Mouse (Mus musculus): ENCODE measurements around the gene Ly6g6d. TPM values are rescaled to one million over a fixed set of nuclear protein-coding genes. Genes with fewer than 3 reads are reported as not detected.

Ly6g6d gene
- total RNA-seq, 2 experiments from 2014 or later, result 1.1 to 1.2 TPM

- DNase-seq, result no peak
- intact Hi-C loops (cut with DNase I), result no loop called here
These were observed 3.8 kb downstream of the Ly6g6d start for GRCm38 (mm10) chr17:35074097-35074496.

GRCm38 (mm10) chr17:35071454-35071853, 6.4 kb downstream of the Ly6g6d start:
- no peak for DNase-seq
- intact Hi-C loops (cut with DNase I), result no loop called here

GRCm38 (mm10) chr17:35070556-35071229, 7.2 kb downstream of the Ly6g6d start:
- intact Hi-C loops (cut with DNase I), result no loop called here
- DNase-seq, result peak in 1 of 2 experiments; percentile 37

GRCm38 (mm10) chr17:35068213-35068914, 9.5 kb downstream of the Ly6g6d start:
- no peak for DNase-seq
- intact Hi-C loops (cut with DNase I), result no loop called here

- DNase-seq, result no peak
- intact Hi-C loops (cut with DNase I), result no loop called here
These were observed 11.8 kb downstream of the Ly6g6d start, which contains the start of gene Mpig6b for GRCm38 (mm10) chr17:35066084-35066483. Gene Mpig6b (minus strand): TSS chr17:35066184.

- DNase-seq, result peak in 1 of 2 experiments; percentile 62
These were observed 12.6 kb downstream of the Ly6g6d start, which contains the start of gene Ly6g6c for GRCm38 (mm10) chr17:35064951-35065947. Gene Ly6g6c (plus strand): TSS chr17:35065388.

GRCm38 (mm10) chr17:35064378-35064877, 13.4 kb downstream of the Ly6g6d start:
- DNase-seq, result no peak
- intact Hi-C loops (cut with DNase I), result loop anchor here (5.0 kb wide), 1 partner anchor 43 kb away; the partner anchor contains the start of gene Ly6g5c

More at GRCm38 (mm10) chr17:35064951-35065947, 12.6 kb downstream of the Ly6g6d start, which contains the start of gene Ly6g6c:
- intact Hi-C loops (cut with DNase I), result loop anchor here (5.0 kb wide), 1 partner anchor 42 kb away; the partner anchor contains the start of gene Ly6g5c

GRCm38 (mm10) chr17:35063466-35063865, 14.4 kb downstream of the Ly6g6d start:
- intact Hi-C loops (cut with DNase I), result loop anchor here (5.0 kb wide), 1 partner anchor 44 kb away; the partner anchor contains the start of gene Ly6g5c
- DNase-seq, result peak in 1 of 2 experiments; percentile 59

GRCm38 (mm10) chr17:35061299-35061698, 16.6 kb downstream of the Ly6g6d start:
- DNase-seq, result no peak
- intact Hi-C loops (cut with DNase I), result loop anchor here (5.0 kb wide), 1 partner anchor 46 kb away; the partner anchor contains the start of gene Ly6g5c

- intact Hi-C loops (cut with DNase I), result loop anchor here (5.0 kb wide), 1 partner anchor 46 kb away; the partner anchor contains the start of gene Ly6g5c
- DNase-seq, result no peak
These were observed 17.0 kb downstream of the Ly6g6d start for GRCm38 (mm10) chr17:35060737-35061297.

- intact Hi-C loops (cut with DNase I), result loop anchor here (5.0 kb wide), 1 partner anchor 47 kb away; the partner anchor contains the start of gene Ly6g5c
These were observed 17.8 kb downstream of the Ly6g6d start for GRCm38 (mm10) chr17:35060071-35060470.

GRCm38 (mm10) chr17:35058911-35059892, 18.7 kb downstream of the Ly6g6d start, which contains the start of gene Ddah2:
Gene Ddah2 (plus strand): TSS chr17:35059035.
- intact Hi-C loops (cut with DNase I), result loop anchor here (1.0 to 2.0 kb wide), 2 partner anchors 30 to 38 kb away; partner anchors contain the start of gene Abhd16a
- peak; percentile 95 for DNase-seq

More at GRCm38 (mm10) chr17:35060071-35060470, 17.8 kb downstream of the Ly6g6d start:
- DNase-seq, result no peak

GRCm38 (mm10) chr17:35058316-35058715, 19.5 kb downstream of the Ly6g6d start:
- intact Hi-C loops (cut with DNase I), result loop anchor here (2.0 kb wide), 1 partner anchor 30 kb away; the partner anchor contains the start of gene Abhd16a
- no peak for DNase-seq

GRCm38 (mm10) chr17:35057090-35057489, 20.8 kb downstream of the Ly6g6d start:
- intact Hi-C loops (cut with DNase I), result no loop called here
- DNase-seq, result no peak

- intact Hi-C loops (cut with DNase I), result no loop called here
- no peak for DNase-seq
These were observed 22.0 kb downstream of the Ly6g6d start for GRCm38 (mm10) chr17:35055691-35056495.

- DNase-seq, result no peak
- intact Hi-C loops (cut with DNase I), result no loop called here
These were observed 25.5 kb downstream of the Ly6g6d start for GRCm38 (mm10) chr17:35052271-35052798.
